Mouse (Mus musculus): ENCODE results near the gene Haus8.
"Not testable (repeated sequence)": the region's sequence is repeated elsewhere in the genome, so short reads cannot be mapped to it uniquely, and the experiment has no call there.

Haus8 gene

GRCm38 (mm10) chr8:71272286-71273150 is at the start of gene Haus8, which contains the start of gene Myo9b:
Gene Haus8, minus strand, starts transcription at chr8:71272934.
Gene Myo9b, plus strand, starts transcription at chr8:71272714.
- DNase-seq = peak; percentile 98

GRCm38 (mm10) chr8:71319760-71320159 is 47.0 kb upstream of the Haus8 start:
- not testable (repeated sequence) for DNase-seq

GRCm38 (mm10) chr8:71318610-71319009 is 45.9 kb upstream of the Haus8 start:
- DNase-seq = not testable (repeated sequence)

GRCm38 (mm10) chr8:71316486-71317031 is 43.8 kb upstream of the Haus8 start:
- DNase-seq = no peak

GRCm38 (mm10) chr8:71315972-71316371 is 43.2 kb upstream of the Haus8 start:
- DNase-seq = no peak

- no peak for DNase-seq
Observed at GRCm38 (mm10) chr8:71313951-71314350, 41.2 kb upstream of the Haus8 start.

GRCm38 (mm10) chr8:71312700-71313099 is 40.0 kb upstream of the Haus8 start:
- no peak for DNase-seq

GRCm38 (mm10) chr8:71310446-71310845 is 37.7 kb upstream of the Haus8 start:
- no peak for DNase-seq

- DNase-seq = no peak
Observed at GRCm38 (mm10) chr8:71307913-71308312, 35.2 kb upstream of the Haus8 start.

- no peak for DNase-seq
Observed at GRCm38 (mm10) chr8:71307371-71307770, 34.6 kb upstream of the Haus8 start.

GRCm38 (mm10) chr8:71305988-71306387 is 33.3 kb upstream of the Haus8 start:
- DNase-seq = no peak

- no peak for DNase-seq
Observed at GRCm38 (mm10) chr8:71303632-71304031, 30.9 kb upstream of the Haus8 start.

- DNase-seq = no peak
Observed at GRCm38 (mm10) chr8:71302788-71303187, 30.1 kb upstream of the Haus8 start.

- DNase-seq = no peak
Observed at GRCm38 (mm10) chr8:71299716-71300115, 27.0 kb upstream of the Haus8 start.

GRCm38 (mm10) chr8:71297439-71297838 is 24.7 kb upstream of the Haus8 start:
- no peak for DNase-seq

- DNase-seq = no peak
Observed at GRCm38 (mm10) chr8:71296784-71297183, 24.1 kb upstream of the Haus8 start.

- no peak for DNase-seq
Observed at GRCm38 (mm10) chr8:71296188-71296621, 23.5 kb upstream of the Haus8 start.

GRCm38 (mm10) chr8:71293930-71294329 is 21.2 kb upstream of the Haus8 start:
- DNase-seq = not testable (repeated sequence)

- no peak for DNase-seq
Observed at GRCm38 (mm10) chr8:71291351-71291750, 18.6 kb upstream of the Haus8 start.

GRCm38 (mm10) chr8:71290911-71291310 is 18.2 kb upstream of the Haus8 start:
- no peak for DNase-seq

GRCm38 (mm10) chr8:71290211-71290610 is 17.5 kb upstream of the Haus8 start:
- no peak for DNase-seq

- no peak for DNase-seq
Observed at GRCm38 (mm10) chr8:71289098-71289497, 16.4 kb upstream of the Haus8 start.

GRCm38 (mm10) chr8:71288441-71288949 is 15.8 kb upstream of the Haus8 start:
- no peak for DNase-seq

- DNase-seq = not testable (repeated sequence)
Observed at GRCm38 (mm10) chr8:71286223-71286622, 13.5 kb upstream of the Haus8 start.

Measured in thymus, adult 18-20 months (tissue).